Mouse (Mus musculus) monocyte, adult 2 months (primary cell): ENCODE data around the gene Hcn4.

Source experiments
- DNase-seq, 2 experiments: peaks; one replicate each; pipeline ENCODE4 v3.0.0; 2022; ENCODE audit warnings: low spot score in 2 of 2, low read depth in 1 of 2

Gene Hcn4

GRCm38 (mm10) chr9:58847676-58848075 lies 24.5 kb downstream of the Hcn4 start:
- no peak for DNase-seq

DNA sequence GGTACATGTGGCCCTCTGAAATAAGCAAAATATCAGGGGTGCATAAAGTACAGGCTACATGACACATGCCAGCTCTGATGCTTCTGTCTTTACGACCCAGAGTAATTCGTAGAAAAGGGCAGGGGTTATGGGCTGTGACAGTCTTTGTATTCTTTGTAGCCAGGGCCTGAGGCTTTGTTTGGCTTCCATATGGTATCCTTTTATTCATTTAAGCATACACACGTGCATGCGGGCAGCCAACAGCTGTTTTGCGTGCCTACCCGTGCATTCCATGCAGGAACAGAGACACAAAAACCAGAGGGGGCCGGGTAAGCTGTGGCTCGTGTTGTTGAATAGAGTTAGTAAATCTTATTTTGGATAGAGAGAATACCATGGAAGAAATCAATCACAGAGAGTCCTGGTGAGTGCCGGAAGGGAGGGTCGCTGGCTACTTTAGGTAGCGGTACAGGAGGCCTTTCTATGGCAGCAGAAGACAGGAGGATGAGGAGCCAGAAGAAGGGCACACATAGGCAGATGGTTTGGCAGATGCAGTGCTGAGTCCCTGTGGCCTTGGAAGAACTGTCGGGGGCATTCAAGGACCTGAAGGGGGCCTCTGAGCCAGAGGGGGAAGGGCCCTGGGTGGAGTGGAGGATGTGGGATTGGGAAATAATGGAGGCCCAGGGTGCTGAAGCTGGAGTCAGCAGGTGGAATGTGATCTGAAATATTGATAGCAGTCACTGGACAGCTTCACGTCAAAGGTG lies 26.5 kb downstream of the Hcn4 start:
- DNase-seq, result no peak

GRCm38 (mm10) chr9:58854931-58855330 lies 31.7 kb downstream of the Hcn4 start:
- no peak for DNase-seq

DNA sequence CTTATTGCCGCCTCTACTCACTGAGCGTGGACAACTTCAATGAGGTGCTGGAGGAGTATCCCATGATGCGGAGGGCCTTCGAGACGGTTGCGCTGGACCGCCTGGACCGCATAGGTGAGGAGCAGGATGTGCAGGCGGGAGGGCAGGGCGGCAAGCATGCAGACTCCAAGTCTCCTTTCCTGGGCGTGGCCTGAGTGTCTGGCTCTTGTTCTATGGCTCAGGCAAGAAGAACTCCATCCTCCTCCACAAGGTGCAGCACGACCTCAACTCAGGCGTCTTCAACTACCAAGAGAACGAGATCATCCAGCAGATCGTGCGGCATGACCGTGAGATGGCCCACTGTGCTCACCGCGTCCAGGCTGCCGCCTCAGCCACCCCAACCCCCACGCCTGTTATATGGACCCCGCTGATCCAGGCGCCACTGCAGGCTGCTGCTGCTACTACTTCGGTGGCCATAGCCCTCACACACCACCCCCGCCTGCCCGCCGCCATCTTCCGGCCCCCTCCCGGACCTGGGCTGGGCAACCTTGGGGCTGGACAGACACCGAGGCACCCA lies 35.9 kb downstream of the Hcn4 start:
- no peak for DNase-seq

DNA sequence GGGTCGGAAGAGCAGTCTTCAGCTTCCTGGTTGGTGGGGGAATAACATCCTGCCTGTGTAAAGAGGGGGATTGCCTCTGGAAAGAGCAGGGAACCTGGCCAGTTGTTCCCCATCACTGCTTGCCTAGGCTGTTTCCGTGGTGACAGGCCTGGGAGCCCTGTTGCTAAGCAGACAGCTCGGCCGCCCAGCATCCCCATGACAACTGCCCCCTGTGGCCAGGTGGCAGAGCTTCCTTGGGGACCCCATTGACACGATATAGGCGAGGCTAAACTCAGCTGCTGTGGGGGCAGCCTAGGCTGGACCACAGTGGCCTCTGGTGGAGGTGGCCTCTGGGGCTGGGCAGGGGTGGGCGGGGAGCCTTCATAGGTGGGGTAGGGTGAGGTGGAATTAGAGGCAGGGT lies 40.6 kb downstream of the Hcn4 start:
- no peak for DNase-seq

GRCm38 (mm10) chr9:58871141-58871540 lies 47.9 kb downstream of the Hcn4 start:
- no peak for DNase-seq

DNA sequence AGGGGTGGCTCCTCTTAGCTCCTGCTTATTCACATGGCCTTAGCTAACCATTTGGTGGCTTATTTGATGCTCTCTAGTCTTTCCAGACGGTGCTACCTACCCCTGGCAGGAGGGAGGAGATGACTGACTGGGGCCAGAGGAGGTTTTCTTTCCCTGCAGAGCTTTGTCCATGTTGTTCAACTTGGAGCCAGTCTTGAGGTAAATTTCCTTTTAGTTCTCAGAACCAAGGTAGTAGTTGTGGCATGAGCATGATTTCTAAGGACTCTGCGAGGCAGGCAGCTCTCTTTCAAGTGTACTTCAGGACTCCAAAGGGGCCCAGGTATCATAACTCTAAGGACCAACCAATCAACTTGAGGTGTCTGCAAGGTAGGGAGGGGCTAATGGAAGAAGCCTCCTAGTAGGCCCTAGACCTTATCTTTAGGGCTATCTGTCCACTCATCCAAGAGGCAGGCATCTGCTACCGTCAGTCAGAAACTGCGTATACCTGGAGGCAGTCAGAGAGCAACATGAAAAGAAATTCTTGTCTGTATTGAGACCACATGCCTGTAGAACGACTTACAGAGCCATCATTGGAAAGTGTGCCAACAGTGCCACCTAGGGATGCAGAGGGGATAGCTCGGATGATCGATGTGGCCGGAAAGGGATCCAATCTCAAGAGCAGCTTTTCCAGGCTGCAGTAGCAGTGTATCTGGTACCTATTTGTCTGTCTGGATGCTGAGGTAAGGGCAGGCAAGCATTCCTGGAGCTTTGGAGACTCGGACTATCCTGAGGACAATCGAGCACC lies 50.5 kb downstream of the Hcn4 start:
- peak in 1 of 2 experiments; percentile 33 for DNase-seq

DNA sequence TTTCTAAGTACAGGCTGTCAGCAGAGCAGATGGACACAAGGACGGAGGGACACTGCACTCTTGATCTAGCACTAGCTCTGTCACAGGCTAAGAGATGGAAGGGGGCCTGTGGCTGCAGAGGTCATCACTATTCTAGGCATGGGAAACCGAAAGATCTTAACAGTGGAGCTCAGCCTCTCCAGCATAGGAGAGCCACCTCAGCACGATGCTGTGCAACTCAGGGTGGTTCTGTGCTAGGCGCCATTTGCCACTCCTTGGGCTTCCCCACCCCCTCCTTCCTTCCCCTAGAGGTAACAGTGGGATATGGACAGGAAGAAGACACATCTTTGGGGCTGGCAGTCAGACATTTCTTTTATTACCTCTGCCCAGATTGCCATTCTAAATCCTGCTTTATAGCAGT lies 51.1 kb downstream of the Hcn4 start:
- DNase-seq, result no peak

DNA sequence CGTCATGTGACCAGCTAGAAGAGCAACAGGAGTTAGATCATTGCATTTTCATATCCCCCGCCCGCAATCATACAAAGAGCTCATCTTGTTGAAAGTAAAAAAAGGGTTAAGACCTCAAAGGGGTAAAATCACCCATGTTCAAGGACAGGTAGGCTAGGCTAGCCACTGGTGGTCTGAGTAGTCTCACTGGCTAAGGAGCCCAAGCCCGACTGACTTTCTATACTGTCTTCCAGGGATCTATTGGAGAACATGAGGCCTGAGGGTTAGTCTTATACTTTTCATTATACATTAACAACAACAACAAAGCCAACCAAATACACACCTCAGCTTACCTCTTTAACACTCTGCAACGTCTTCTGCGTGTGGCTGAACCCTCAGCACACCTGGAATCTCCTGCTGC lies 52.2 kb downstream of the Hcn4 start:
- no peak for DNase-seq

- no peak for DNase-seq
These were observed 53.9 kb downstream of the Hcn4 start for GRCm38 (mm10) chr9:58876946-58877625.

DNA sequence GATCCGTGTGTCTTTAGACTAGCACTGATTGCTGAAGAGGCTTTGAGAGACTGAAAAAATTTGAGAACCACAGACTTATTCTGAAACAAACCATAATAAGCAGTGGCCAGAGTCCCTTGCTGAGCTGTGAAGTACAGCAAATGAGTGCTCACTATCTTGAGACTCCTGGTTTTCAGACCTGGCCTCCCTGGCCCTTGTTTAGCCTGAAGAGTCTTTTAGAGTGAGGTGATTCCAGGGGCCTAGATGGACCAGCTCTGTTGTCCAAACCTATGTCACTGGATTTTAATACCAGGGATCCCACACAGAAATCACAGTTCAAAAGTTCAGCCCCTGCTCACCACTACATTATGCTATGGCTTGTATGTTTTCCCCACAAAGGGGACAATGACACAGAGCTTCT lies 56.6 kb downstream of the Hcn4 start:
- no peak for DNase-seq

DNA sequence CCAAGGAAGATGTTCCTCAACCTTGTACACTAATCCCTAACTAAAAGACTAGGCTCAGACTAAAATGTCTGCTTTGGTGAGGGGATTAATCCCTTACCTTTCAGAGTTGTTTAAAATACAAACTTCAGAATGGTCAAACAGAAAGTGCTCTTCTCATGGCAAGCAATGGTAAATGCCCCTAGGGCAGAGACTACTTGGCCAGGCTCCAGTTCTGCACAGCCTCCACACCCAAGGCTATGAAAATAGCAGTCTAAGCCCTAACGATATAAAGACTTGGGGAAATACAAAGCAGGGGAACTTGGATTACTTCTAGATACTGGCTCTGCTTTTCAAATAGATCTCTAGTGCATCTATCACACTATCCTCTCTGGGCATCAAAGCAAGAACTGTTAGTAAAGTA lies 59.5 kb downstream of the Hcn4 start:
- no peak for DNase-seq

- no peak for DNase-seq
These were observed 66.7 kb downstream of the Hcn4 start for GRCm38 (mm10) chr9:58889782-58890448.

- no peak for DNase-seq
These were observed 67.7 kb downstream of the Hcn4 start for GRCm38 (mm10) chr9:58890893-58891292.

GRCm38 (mm10) chr9:58891840-58892640 lies 68.8 kb downstream of the Hcn4 start:
- DNase-seq, result no peak

GRCm38 (mm10) chr9:58899602-58900001 lies 76.4 kb downstream of the Hcn4 start:
- no peak for DNase-seq

GRCm38 (mm10) chr9:58902869-58903585 lies 79.8 kb downstream of the Hcn4 start:
- DNase-seq, result peak in 1 of 2 experiments; percentile 28
